Mouse (Mus musculus): ENCODE results near the gene 8030474K03Rik.

DNA sequence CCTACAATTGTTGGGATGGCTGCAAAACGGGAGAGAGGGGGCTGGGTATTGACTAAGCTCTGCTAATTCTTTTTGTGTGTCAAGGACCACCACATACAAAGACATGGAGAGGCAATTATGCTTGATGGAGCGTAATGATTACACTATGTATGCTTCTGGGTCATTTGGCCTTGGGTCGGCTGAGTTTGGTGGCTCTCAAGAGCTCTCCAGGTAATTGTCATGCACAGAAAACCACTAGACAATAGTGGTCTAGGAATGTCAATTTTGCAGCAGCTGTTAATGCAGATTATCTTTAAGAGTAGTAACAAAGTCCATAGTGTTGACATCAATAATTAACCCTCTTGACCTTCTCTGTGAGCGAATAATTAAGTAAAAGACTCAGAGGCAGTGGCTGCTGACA lies 44.3 kb upstream of the 8030474K03Rik start:
- TF ChIP-seq CTCF (IDR thresholded peaks at IDR 0.05; ENCODE audit: insufficient read depth, low read depth, low read length): no peak
- no peak for TF ChIP-seq POLR2A (IDR thresholded peaks at IDR 0.05; ENCODE audit: insufficient read depth, low read depth, low read length)

All from olfactory bulb, adult 2 months (tissue).